Comparison of ENCODE assay signal across 10 mouse cellular contexts in genomic region chr9:108136225-108136624, GRCm38 (mm10). TPM values are rescaled to one million over a fixed set of nuclear protein-coding genes. Genes with fewer than 3 reads are reported as not detected.
DNase-seq lines count a peak whose midpoint lies in the region; ATAC-seq and TF ChIP-seq lines count a peak whose summit lies in the region.
"Had no signal": no experiment of that assay in that cellular context is flagged by ENCODE, and none has a peak within 500 bp of the region (broad histone marks: within the 10 kb centered on the region; RNA-seq: fewer than 3 reads in every experiment).

No protein-coding gene starts in this region.

- ATAC-seq in forebrain, postnatal 0 days = no peak
- no peak for ATAC-seq in neural tube, embryonic 15.5 days (ENCODE audit: low FRiP score)
- ATAC-seq in erythroid progenitor cell, adult 5-6 weeks (replicated peaks; ENCODE audit: low FRiP score, poor library complexity, severe bottlenecking) = peak; percentile 76

- no peaks in the 10 kb centered on the region for H3K9me3 ChIP-seq in forebrain, postnatal 0 days (ENCODE audit: low read length)
- no peaks in the 10 kb centered on the region for H3K9me3 ChIP-seq in forebrain, embryonic 10.5 days
- H3K9me3 ChIP-seq in neural tube, embryonic 15.5 days (replicated peaks) = no peaks in the 10 kb centered on the region
- H3K9me3 ChIP-seq: hindbrain, embryonic 15.5 days; neural tube, embryonic 13.5 days had no signal

- H3K27me3 ChIP-seq in forebrain, postnatal 0 days (ENCODE audit: insufficient read depth, low read length) = no peaks in the 10 kb centered on the region
- H3K27me3 ChIP-seq in forebrain, embryonic 10.5 days (ENCODE audit: poor library complexity, severe bottlenecking) = no peaks in the 10 kb centered on the region
- H3K27me3 ChIP-seq in neural tube, embryonic 15.5 days (replicated peaks) = no peaks in the 10 kb centered on the region
- H3K27me3 ChIP-seq: hindbrain, embryonic 15.5 days; neural tube, embryonic 13.5 days had no signal

- H3K27ac ChIP-seq in forebrain, postnatal 0 days (ENCODE audit: low read depth, low read length) = no peak overlapping the region
- H3K27ac ChIP-seq in forebrain, embryonic 10.5 days = no peak overlapping the region
- H3K27ac ChIP-seq in neural tube, embryonic 15.5 days (replicated peaks) = no peak overlapping the region
- H3K27ac ChIP-seq: hindbrain, embryonic 15.5 days; neural tube, embryonic 13.5 days had no signal

- TF ChIP-seq CTCF in forebrain, postnatal 0 days (IDR thresholded peaks at IDR 0.05; ENCODE audit: low read depth) = peak; percentile 50

- H3K4me2 ChIP-seq in forebrain, postnatal 0 days (ENCODE audit: low read depth) = no peak overlapping the region
- H3K4me2 ChIP-seq in neural tube, embryonic 15.5 days = no peak overlapping the region
- H3K4me2 ChIP-seq: hindbrain, embryonic 15.5 days; neural tube, embryonic 13.5 days had no signal

- H3K4me1 ChIP-seq in forebrain, postnatal 0 days (ENCODE audit: insufficient read depth) = no peaks in the 10 kb centered on the region
- H3K4me1 ChIP-seq in forebrain, embryonic 10.5 days = 0 out of 2 replicates have a peak, but pooled peaks cover 12% of the 10 kb centered on the region
- no peaks in the 10 kb centered on the region for H3K4me1 ChIP-seq in neural tube, embryonic 15.5 days
- H3K4me1 ChIP-seq: hindbrain, embryonic 15.5 days; neural tube, embryonic 13.5 days had no signal

- peaks cover 23% of the 10 kb centered on the region for H3K36me3 ChIP-seq in forebrain, postnatal 0 days (ENCODE audit: insufficient read depth)
- peaks cover 7% of the 10 kb centered on the region for H3K36me3 ChIP-seq in forebrain, embryonic 10.5 days (replicated peaks)
- peaks cover 26% of the 10 kb centered on the region for H3K36me3 ChIP-seq in neural tube, embryonic 15.5 days

- no peak overlapping the region for H3K9ac ChIP-seq in forebrain, postnatal 0 days
- H3K9ac ChIP-seq in neural tube, embryonic 15.5 days (replicated peaks) = no peak overlapping the region
- H3K9ac ChIP-seq: hindbrain, embryonic 15.5 days; neural tube, embryonic 13.5 days had no signal

- H3K4me3 ChIP-seq in forebrain, postnatal 0 days (ENCODE audit: low read depth, low read length) = no peak overlapping the region
- H3K4me3 ChIP-seq in forebrain, embryonic 10.5 days = no peak overlapping the region
- no peak overlapping the region for H3K4me3 ChIP-seq in neural tube, embryonic 15.5 days (replicated peaks)
- H3K4me3 ChIP-seq: hindbrain, embryonic 15.5 days; neural tube, embryonic 13.5 days had no signal

- no peak for DNase-seq in forebrain, postnatal 0 days
- DNase-seq in forebrain, embryonic 10.5 days (ENCODE audit: extremely low spot score, low spot score) = no peak
- peak; percentile 35 for DNase-seq in neural tube, embryonic 10.5 days (ENCODE audit: extremely low spot score, low spot score)
- DNase-seq in retina, postnatal 7 days (ENCODE audit: low read depth, low spot score) = peak; percentile 24
- DNase-seq in frontal cortex, postnatal 25 days (ENCODE audit: low spot score in 2 of 2) = no peak
- DNase-seq in right cerebral cortex, adult 2 months (ENCODE audit: low spot score in 2 of 2) = no peak

- WGBS in forebrain, postnatal 0 days = 39% methylated on average over 1 of the region's 1 CpGs
- WGBS in forebrain, embryonic 10.5 days = 28% methylated on average over 1 of the region's 1 CpGs
- 47% methylated on average over 1 of the region's 1 CpGs for WGBS in neural tube, embryonic 15.5 days

RNA-seq across cellular contexts. Expression of gene Apeh, which starts 41.8 kb away (rescaled TPM):
- total RNA-seq in forebrain, postnatal 0 days (2014; rRNA removed) = 24.5 and 27.9 TPM in 2 replicates
- polyA plus RNA-seq in forebrain, postnatal 0 days (2015; fragmentation: Nextera tagmentation; extraction: Ambion mirVana) = 28.2 and 30.0 TPM in 2 replicates
- polyA plus RNA-seq in forebrain, embryonic 10.5 days (2016; fragmentation: Nextera tagmentation; extraction: Ambion mirVana) = 74.1 and 79.4 TPM in 2 replicates
- 52.3 and 53.5 TPM in 2 replicates for polyA plus RNA-seq in neural tube, embryonic 15.5 days (2015; fragmentation: Nextera tagmentation; extraction: Ambion mirVana)
- total RNA-seq in erythroid progenitor cell, adult 5-6 weeks (2015; ENCODE audit: low replicate concordance) = 265 and 389 TPM in 2 replicates
- 454 and 497 TPM in 2 replicates for total RNA-seq in erythroid progenitor cell, adult 5-6 weeks (2017; ENCODE audit: low replicate concordance)

RNA-seq across cellular contexts. Expression of gene Rnf123, which starts 53.1 kb away (rescaled TPM):
- total RNA-seq in forebrain, postnatal 0 days (2014; rRNA removed) = 32.0 and 35.8 TPM in 2 replicates
- polyA plus RNA-seq in forebrain, postnatal 0 days (2015; fragmentation: Nextera tagmentation; extraction: Ambion mirVana) = 25.4 and 37.0 TPM in 2 replicates
- 32.8 and 36.2 TPM in 2 replicates for polyA plus RNA-seq in forebrain, embryonic 10.5 days (2016; fragmentation: Nextera tagmentation; extraction: Ambion mirVana)
- polyA plus RNA-seq in neural tube, embryonic 15.5 days (2015; fragmentation: Nextera tagmentation; extraction: Ambion mirVana) = 44.3 and 51.6 TPM in 2 replicates
- total RNA-seq in erythroid progenitor cell, adult 5-6 weeks (2015; ENCODE audit: low replicate concordance) = 1,337 and 1,464 TPM in 2 replicates
- total RNA-seq in erythroid progenitor cell, adult 5-6 weeks (2017; ENCODE audit: low replicate concordance) = 890 and 970 TPM in 2 replicates

RNA-seq across cellular contexts. Expression of gene Bsn, which starts 54.0 kb away (rescaled TPM):
- total RNA-seq in forebrain, postnatal 0 days (2014; rRNA removed) = 27.4 and 34.1 TPM in 2 replicates
- 3.0 and 5.5 TPM in 2 replicates for polyA plus RNA-seq in forebrain, postnatal 0 days (2015; fragmentation: Nextera tagmentation; extraction: Ambion mirVana)
- 0.82 and 1.2 TPM in 2 replicates for polyA plus RNA-seq in forebrain, embryonic 10.5 days (2016; fragmentation: Nextera tagmentation; extraction: Ambion mirVana)
- polyA plus RNA-seq in neural tube, embryonic 15.5 days (2015; fragmentation: Nextera tagmentation; extraction: Ambion mirVana) = 8.8 and 9.7 TPM in 2 replicates
- under 0.01 and 0.42 TPM in 2 replicates for total RNA-seq in erythroid progenitor cell, adult 5-6 weeks (2015; ENCODE audit: low replicate concordance)
- 1.5 TPM in 1 of 2 replicates, not detected in the other for total RNA-seq in erythroid progenitor cell, adult 5-6 weeks (2017; ENCODE audit: low replicate concordance)

RNA-seq across cellular contexts. Expression of gene Mst1, which starts 56.0 kb away (rescaled TPM):
- 0.10 TPM in 1 of 2 replicates, not detected in the other for total RNA-seq in forebrain, postnatal 0 days (2014; rRNA removed)
- polyA plus RNA-seq in forebrain, postnatal 0 days (2015; fragmentation: Nextera tagmentation; extraction: Ambion mirVana) = not detected in 2 replicates
- 0.73 and 0.81 TPM in 2 replicates for polyA plus RNA-seq in forebrain, embryonic 10.5 days (2016; fragmentation: Nextera tagmentation; extraction: Ambion mirVana)
- polyA plus RNA-seq in neural tube, embryonic 15.5 days (2015; fragmentation: Nextera tagmentation; extraction: Ambion mirVana) = 0.50 TPM in 1 of 2 replicates, not detected in the other
- total RNA-seq in erythroid progenitor cell, adult 5-6 weeks (2015; ENCODE audit: low replicate concordance) = 22.0 and 63.3 TPM in 2 replicates
- 7.7 and 14.1 TPM in 2 replicates for total RNA-seq in erythroid progenitor cell, adult 5-6 weeks (2017; ENCODE audit: low replicate concordance)

Comparison
In these comparisons a context has a peak if more than half of its experiments do, and no peak if none do; other contexts are left out.
1. DNase-seq: peak in neural tube, embryonic 10.5 days (single experiment) and retina, postnatal 7 days (single experiment); none in forebrain, postnatal 0 days (single experiment), forebrain, embryonic 10.5 days (single experiment), frontal cortex, postnatal 25 days (0 of 2) and right cerebral cortex, adult 2 months (0 of 2).